Mouse (Mus musculus) small intestine, adult 2 months (tissue): ENCODE measurements around the gene Rraga. TPM values are rescaled to one million over a fixed set of nuclear protein-coding genes. Genes with fewer than 3 reads are reported as not detected.

Experiments
- H3K27ac ChIP-seq: fragments of 200-500 bp; 2 replicates; pipeline ENCODE4 v1.5.1; 2012; ENCODE audit warnings: low read depth, low read length, control low read depth, inconsistent platforms; ENCODE audit not compliant: insufficient read depth
- H3K27me3 ChIP-seq: fragments of 200-500 bp; 2 replicates; pipeline ENCODE4 v1.6.1; 2012; ENCODE audit warnings: mild to moderate bottlenecking, moderate library complexity, low read length, inconsistent platforms; ENCODE audit not compliant: control insufficient read depth, insufficient read depth
- H3K36me3 ChIP-seq: fragments of 200-500 bp; 2 replicates; pipeline ENCODE4 v1.6.1; 2012; ENCODE audit warnings: mild to moderate bottlenecking, low read length, control low read depth, inconsistent platforms; ENCODE audit not compliant: control insufficient read depth, insufficient read depth
- H3K4me1 ChIP-seq: fragments of 200-500 bp; 2 replicates; pipeline ENCODE4 v1.6.1; 2012; ENCODE audit warnings: low read length, inconsistent platforms, mixed read lengths; ENCODE audit not compliant: control insufficient read depth, insufficient read depth, insufficient read length
- H3K4me3 ChIP-seq: fragments of 200-500 bp; 2 replicates; pipeline ENCODE4 v1.5.1; 2012; ENCODE audit warnings: low read depth, mild to moderate bottlenecking, control low read depth, inconsistent platforms, low read length, moderate library complexity
- CTCF ChIP-seq: fragments of 200-500 bp; IDR thresholded peaks from 2 replicates; pipeline ENCODE4 v1.5.1; 2012; ENCODE audit warnings: low read depth, mild to moderate bottlenecking, control low read depth, inconsistent platforms, low read length, moderate library complexity, mixed read lengths; ENCODE audit not compliant: insufficient replicate concordance, insufficient read length; ENCODE audit errors: extremely low read depth
- POLR2A ChIP-seq: fragments of 200-500 bp; IDR thresholded peaks from 2 replicates; pipeline ENCODE4 v1.6.1; 2012; ENCODE audit warnings: low read depth, mild to moderate bottlenecking, control low read depth, inconsistent platforms, low read length, moderate library complexity
- WGBS: fragments of 180-500 bp; shearing (Covaris S2); methylation state at CpG from one replicate; pipeline ENCODE4 v1.1.7; 2018; 5-methylcytosine and 5-hydroxymethylcytosine counted together
- polyA plus RNA-seq: library from polyadenylated mRNA; depleted of rRNA; stranded (reverse); fragments of >200 nt; gene quantifications from 2 replicates; pipeline ENCODE4 v1.2.3, GENCODE M21; 2012; rRNA removed

The Rraga gene
- polyA plus RNA-seq, result 13.2 and 22.1 TPM in 2 replicates

GRCm38 (mm10) chr4:86575283-86575983 is at the start of gene Rraga:
Gene Rraga (plus strand): TSS chr4:86575668.
- Histone ChIP-seq H3K27ac (peak within 1 kb of the TSS; percentile 97), H3K36me3 (0 out of 2 replicates have a peak, but pooled peaks cover 1% of the 10 kb centered on the region), H3K27me3 (no peaks in the 10 kb centered on the region), H3K4me1 (peaks cover 9% of the 10 kb centered on the region; the same call in 1 of the 2 replicates), H3K4me3 (peak within 1 kb of the TSS; percentile 94)
- under 1% methylated on average over 53 of the region's 53 CpGs for WGBS
- TF ChIP-seq POLR2A, result peak; percentile 91; the same call in 1 of the 2 replicates
- peak; percentile 100 for TF ChIP-seq CTCF

DNA sequence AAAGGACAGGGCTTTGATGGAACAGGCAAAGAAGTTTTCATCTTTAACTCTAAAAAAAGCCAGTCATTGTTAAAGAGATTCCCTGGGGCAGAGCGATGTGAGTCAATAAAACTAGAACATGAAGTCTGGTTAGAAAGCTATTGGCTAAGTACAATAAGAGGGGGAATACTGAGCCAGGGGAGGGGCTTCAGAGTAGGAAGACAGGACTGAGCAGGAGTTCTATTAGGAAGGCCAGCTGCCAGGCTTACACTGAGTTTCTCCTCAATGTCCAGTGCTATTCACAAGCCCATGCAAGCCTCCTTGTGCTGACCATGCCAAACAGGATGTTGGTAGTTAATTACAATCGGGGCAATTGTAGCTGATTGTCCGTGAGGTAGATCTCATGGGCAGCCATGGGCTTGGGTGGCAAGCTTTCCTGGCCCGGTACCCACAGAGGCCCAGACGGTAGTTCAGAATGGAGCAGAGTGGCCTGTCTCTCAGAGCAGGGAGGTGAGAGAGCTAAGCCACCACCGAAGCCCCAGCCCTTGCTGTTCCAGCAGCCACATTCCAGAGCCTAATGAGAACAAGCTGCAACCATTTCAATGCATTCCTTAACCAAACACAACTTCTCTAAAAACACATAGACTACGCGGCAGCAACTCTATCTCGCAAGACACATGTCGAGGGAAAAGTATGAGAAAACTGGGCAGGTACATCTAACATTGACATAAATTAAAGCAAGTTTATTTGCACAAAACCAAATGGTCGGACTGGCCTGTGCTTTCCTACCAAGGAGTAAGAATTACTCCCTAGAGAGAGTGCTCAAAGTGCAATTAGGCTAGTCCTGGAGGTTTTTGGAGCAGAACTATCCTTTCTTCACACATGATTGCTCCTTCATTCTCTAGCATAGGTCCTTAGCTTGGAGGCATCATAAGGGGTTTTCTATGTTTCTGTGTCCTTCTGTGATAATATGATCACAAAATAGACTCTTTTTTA is 48.0 kb upstream of the Rraga start:
- whole genome bisulfite sequencing, result 64% methylated on average over 11 of the region's 11 CpGs
- no peaks in the 10 kb centered on the region for H3K4me1 ChIP-seq
- no peak overlapping the region for H3K27ac ChIP-seq
- H3K36me3 ChIP-seq, result no peaks in the 10 kb centered on the region
- no peaks in the 10 kb centered on the region for H3K27me3 ChIP-seq
- TF ChIP-seq CTCF (no peak), POLR2A (no peak)
- H3K4me3 ChIP-seq, result no peak overlapping the region

GRCm38 (mm10) chr4:86529161-86529560 is 46.3 kb upstream of the Rraga start:
- 57% methylated on average over 6 of the region's 6 CpGs for WGBS
- Histone ChIP-seq H3K4me1 (no peaks in the 10 kb centered on the region), H3K4me3 (no peak overlapping the region), H3K36me3 (no peaks in the 10 kb centered on the region), H3K27me3 (no peaks in the 10 kb centered on the region), H3K27ac (no peak overlapping the region)
- no peak for TF ChIP-seq CTCF
- TF ChIP-seq POLR2A, result no peak

DNA sequence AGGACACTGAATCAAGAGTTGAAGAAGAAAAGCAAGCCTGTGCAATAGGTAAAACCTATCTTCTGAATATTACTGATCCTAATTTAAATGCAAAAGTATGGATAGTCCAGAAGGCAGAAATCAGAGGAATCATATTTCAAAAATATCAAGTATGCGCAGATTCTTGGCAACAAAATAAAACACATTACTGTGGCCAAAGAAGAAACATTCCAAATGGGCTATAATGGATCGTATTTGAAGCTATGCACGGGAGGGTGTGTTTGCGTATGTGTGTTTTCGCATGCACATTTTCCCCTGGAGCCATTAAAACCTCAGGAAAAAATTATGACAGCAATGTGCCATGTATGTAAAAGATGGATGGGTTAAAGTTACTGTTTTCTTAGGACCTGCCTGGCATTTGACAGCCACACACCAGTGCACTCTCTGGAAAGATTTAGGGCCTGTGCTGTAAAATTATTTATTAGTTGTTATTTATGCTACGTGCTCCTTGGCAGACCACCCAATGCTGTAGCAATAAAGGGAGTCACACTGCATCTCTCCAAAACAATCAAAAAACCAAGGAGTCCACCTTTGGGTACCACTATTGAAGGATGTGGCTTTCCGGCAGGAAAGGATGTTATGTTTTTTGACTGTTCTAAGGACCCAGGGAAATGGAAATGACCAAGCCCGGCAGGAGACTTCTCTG is 41.9 kb upstream of the Rraga start:
- Histone ChIP-seq H3K36me3 (no peaks in the 10 kb centered on the region), H3K4me1 (no peaks in the 10 kb centered on the region)

GRCm38 (mm10) chr4:86534091-86534481 is 41.4 kb upstream of the Rraga start:
- H3K4me1 ChIP-seq, result no peaks in the 10 kb centered on the region
- H3K4me3 ChIP-seq, result no peak overlapping the region
- no peak overlapping the region for H3K27ac ChIP-seq
- TF ChIP-seq CTCF, result no peak
- TF ChIP-seq POLR2A, result no peak
- 68% methylated on average over 5 of the region's 5 CpGs for WGBS
- H3K27me3 ChIP-seq, result no peaks in the 10 kb centered on the region
- no peaks in the 10 kb centered on the region for H3K36me3 ChIP-seq

More for the DNA sequence above, 41.9 kb upstream of the Rraga start:
- 83% methylated on average over 8 of the region's 8 CpGs for WGBS
- no peak overlapping the region for H3K27ac ChIP-seq
- no peak overlapping the region for H3K4me3 ChIP-seq
- H3K27me3 ChIP-seq, result no peaks in the 10 kb centered on the region
- TF ChIP-seq POLR2A (no peak), CTCF (no peak)

- TF ChIP-seq POLR2A, result no peak
- TF ChIP-seq CTCF, result peak; percentile 11; the same call in 1 of the 2 replicates
- no peaks in the 10 kb centered on the region for H3K36me3 ChIP-seq
- no peaks in the 10 kb centered on the region for H3K27me3 ChIP-seq
- H3K4me1 ChIP-seq, result no peaks in the 10 kb centered on the region
- WGBS, result 23% methylated on average over 4 of the region's 4 CpGs
- H3K27ac ChIP-seq, result no peak overlapping the region
- H3K4me3 ChIP-seq, result no peak overlapping the region
Observed at GRCm38 (mm10) chr4:86537972-86538371, 37.5 kb upstream of the Rraga start.
